Mouse (Mus musculus): ENCODE results near the gene Padi4. TPM values are rescaled to one million over a fixed set of nuclear protein-coding genes. Genes with fewer than 3 reads are reported as not detected.

Gene Padi4
- total and polyA plus RNA-seq, 2 experiments from 2014 or later, result 0.06 TPM; not detected in 1

GRCm38 (mm10) chr4:140740655-140741054, 33.4 kb downstream of the Padi4 start:
- no peak for TF ChIP-seq CTCF (IDR thresholded peaks at IDR 0.05; ENCODE audit: low read depth)
- H3K4me3 ChIP-seq (ENCODE audit: low read depth, low read length), result no peak overlapping the region
- H3K27me3 ChIP-seq (ENCODE audit: insufficient read depth, low read length), result no peaks in the 10 kb centered on the region
- ATAC-seq, result no peak
- H3K9me3 ChIP-seq (ENCODE audit: low read length), result no peaks in the 10 kb centered on the region
- H3K27ac ChIP-seq (ENCODE audit: low read depth, low read length), result no peak overlapping the region
- H3K4me1 ChIP-seq (ENCODE audit: insufficient read depth), result no peaks in the 10 kb centered on the region
- H3K9ac ChIP-seq, result no peak overlapping the region
- no peaks in the 10 kb centered on the region for H3K36me3 ChIP-seq (ENCODE audit: insufficient read depth)
- no peak overlapping the region for H3K4me2 ChIP-seq (ENCODE audit: low read depth)
- WGBS, result 93% methylated on average over 11 of the region's 11 CpGs
- no peak for DNase-seq

- no peaks in the 10 kb centered on the region for H3K36me3 ChIP-seq (ENCODE audit: insufficient read depth)
- ATAC-seq (no peak), DNase-seq (no peak)
- H3K4me1 ChIP-seq (ENCODE audit: insufficient read depth), result no peaks in the 10 kb centered on the region
- H3K9me3 ChIP-seq (ENCODE audit: low read length), result no peaks in the 10 kb centered on the region
- no peak overlapping the region for H3K9ac ChIP-seq
- H3K4me3 ChIP-seq (ENCODE audit: low read depth, low read length), result no peak overlapping the region
- H3K27ac ChIP-seq (ENCODE audit: low read depth, low read length), result no peak overlapping the region
- WGBS, result 81% methylated on average over 7 of the region's 7 CpGs
- TF ChIP-seq CTCF (IDR thresholded peaks at IDR 0.05; ENCODE audit: low read depth), result no peak
- no peaks in the 10 kb centered on the region for H3K27me3 ChIP-seq (ENCODE audit: insufficient read depth, low read length)
- no peak overlapping the region for H3K4me2 ChIP-seq (ENCODE audit: low read depth)
Observed at GRCm38 (mm10) chr4:140732871-140733270, 41.2 kb downstream of the Padi4 start.

- ATAC-seq, result no peak
- no peaks in the 10 kb centered on the region for H3K4me1 ChIP-seq (ENCODE audit: insufficient read depth)
- no peaks in the 10 kb centered on the region for H3K27me3 ChIP-seq (ENCODE audit: insufficient read depth, low read length)
- H3K4me3 ChIP-seq (ENCODE audit: low read depth, low read length), result no peak overlapping the region
- no peak overlapping the region for H3K27ac ChIP-seq (ENCODE audit: low read depth, low read length)
- no peak for DNase-seq
- 81% methylated on average over 4 of the region's 4 CpGs for WGBS
- H3K36me3 ChIP-seq (ENCODE audit: insufficient read depth), result no peaks in the 10 kb centered on the region
- no peaks in the 10 kb centered on the region for H3K9me3 ChIP-seq (ENCODE audit: low read length)
- TF ChIP-seq CTCF (IDR thresholded peaks at IDR 0.05; ENCODE audit: low read depth), result 0 out of 2 replicates have a peak, but pooled peaks have one; percentile 15
- no peak overlapping the region for H3K9ac ChIP-seq
- H3K4me2 ChIP-seq (ENCODE audit: low read depth), result no peak overlapping the region
Observed at GRCm38 (mm10) chr4:140731654-140732053, 42.4 kb downstream of the Padi4 start.

GRCm38 (mm10) chr4:140726907-140727306, 47.1 kb downstream of the Padi4 start:
- WGBS, result 96% methylated on average over 12 of the region's 12 CpGs
- Histone ChIP-seq H3K27ac (ENCODE audit: low read depth, low read length) (no peak overlapping the region), H3K36me3 (ENCODE audit: insufficient read depth) (peaks cover 12% of the 10 kb centered on the region), H3K4me1 (ENCODE audit: insufficient read depth) (no peaks in the 10 kb centered on the region), H3K4me2 (ENCODE audit: low read depth) (no peak overlapping the region), H3K4me3 (ENCODE audit: low read depth, low read length) (no peak overlapping the region), H3K9me3 (ENCODE audit: low read length) (no peaks in the 10 kb centered on the region), H3K9ac (no peak overlapping the region), H3K27me3 (ENCODE audit: insufficient read depth, low read length) (no peaks in the 10 kb centered on the region)
- no peak for DNase-seq
- ATAC-seq, result no peak
- TF ChIP-seq CTCF (IDR thresholded peaks at IDR 0.05; ENCODE audit: low read depth), result no peak

GRCm38 (mm10) chr4:140724739-140725138, 49.3 kb downstream of the Padi4 start:
- ATAC-seq (peak; percentile 69; the same call in 1 of the 2 replicates), DNase-seq (peak; percentile 49)
- TF ChIP-seq CTCF (IDR thresholded peaks at IDR 0.05; ENCODE audit: low read depth), result peak; percentile 34; the same call in 1 of the 2 replicates
- no peaks in the 10 kb centered on the region for H3K4me1 ChIP-seq (ENCODE audit: insufficient read depth)
- H3K9me3 ChIP-seq (ENCODE audit: low read length), result no peaks in the 10 kb centered on the region
- 0 out of 2 replicates have a peak overlapping the region, but pooled peaks have one; percentile 14 for H3K9ac ChIP-seq
- peaks cover 34% of the 10 kb centered on the region for H3K36me3 ChIP-seq (ENCODE audit: insufficient read depth)
- no peak overlapping the region for H3K4me3 ChIP-seq (ENCODE audit: low read depth, low read length)
- peak overlapping the region; percentile 48; the same call in 1 of the 2 replicates for H3K27ac ChIP-seq (ENCODE audit: low read depth, low read length)
- 59% methylated on average over 6 of the region's 6 CpGs for WGBS
- H3K27me3 ChIP-seq (ENCODE audit: insufficient read depth, low read length), result no peaks in the 10 kb centered on the region
- H3K4me2 ChIP-seq (ENCODE audit: low read depth), result no peak overlapping the region

GRCm38 (mm10) chr4:140723801-140724200, 50.2 kb downstream of the Padi4 start:
- 42% methylated on average over 5 of the region's 5 CpGs for WGBS

GRCm38 (mm10) chr4:140723192-140723591, 50.8 kb downstream of the Padi4 start:
- no peak for TF ChIP-seq CTCF (IDR thresholded peaks at IDR 0.05; ENCODE audit: low read depth)
- DNase-seq, result no peak
- Histone ChIP-seq H3K27ac (ENCODE audit: low read depth, low read length) (no peak overlapping the region), H3K4me1 (ENCODE audit: insufficient read depth) (no peaks in the 10 kb centered on the region), H3K9me3 (ENCODE audit: low read length) (no peaks in the 10 kb centered on the region), H3K9ac (no peak overlapping the region), H3K36me3 (ENCODE audit: insufficient read depth) (peaks cover 47% of the 10 kb centered on the region), H3K4me2 (ENCODE audit: low read depth) (no peak overlapping the region), H3K27me3 (ENCODE audit: insufficient read depth, low read length) (no peaks in the 10 kb centered on the region), H3K4me3 (ENCODE audit: low read depth, low read length) (no peak overlapping the region)
- 77% methylated on average over 9 of the region's 9 CpGs for WGBS
- no peak for ATAC-seq

More at GRCm38 (mm10) chr4:140723801-140724200, 50.2 kb downstream of the Padi4 start:
- peak; percentile 71 for DNase-seq
- no peak overlapping the region for H3K4me3 ChIP-seq (ENCODE audit: low read depth, low read length)
- no peak overlapping the region for H3K4me2 ChIP-seq (ENCODE audit: low read depth)
- H3K9me3 ChIP-seq (ENCODE audit: low read length), result no peaks in the 10 kb centered on the region
- ATAC-seq, result peak; percentile 65
- no peaks in the 10 kb centered on the region for H3K27me3 ChIP-seq (ENCODE audit: insufficient read depth, low read length)
- H3K4me1 ChIP-seq (ENCODE audit: insufficient read depth), result no peaks in the 10 kb centered on the region
- H3K36me3 ChIP-seq (ENCODE audit: insufficient read depth), result peaks cover 41% of the 10 kb centered on the region
- H3K9ac ChIP-seq, result no peak overlapping the region
- TF ChIP-seq CTCF (IDR thresholded peaks at IDR 0.05; ENCODE audit: low read depth), result peak; percentile 78
- no peak overlapping the region for H3K27ac ChIP-seq (ENCODE audit: low read depth, low read length)
